Mouse (Mus musculus) CH12F3 (cell line): ENCODE data around the gene Gpn3.

ENCODE experiments used
- in situ Hi-C: fragments of 300-500 bp; cut with MboI; formaldehyde crosslinking; loops from 2 replicates; pipeline ENCODE4 v1.14.3; 2020; ENCODE audit warnings: low sequenced_read_pairs

Gene Gpn3

DNA sequence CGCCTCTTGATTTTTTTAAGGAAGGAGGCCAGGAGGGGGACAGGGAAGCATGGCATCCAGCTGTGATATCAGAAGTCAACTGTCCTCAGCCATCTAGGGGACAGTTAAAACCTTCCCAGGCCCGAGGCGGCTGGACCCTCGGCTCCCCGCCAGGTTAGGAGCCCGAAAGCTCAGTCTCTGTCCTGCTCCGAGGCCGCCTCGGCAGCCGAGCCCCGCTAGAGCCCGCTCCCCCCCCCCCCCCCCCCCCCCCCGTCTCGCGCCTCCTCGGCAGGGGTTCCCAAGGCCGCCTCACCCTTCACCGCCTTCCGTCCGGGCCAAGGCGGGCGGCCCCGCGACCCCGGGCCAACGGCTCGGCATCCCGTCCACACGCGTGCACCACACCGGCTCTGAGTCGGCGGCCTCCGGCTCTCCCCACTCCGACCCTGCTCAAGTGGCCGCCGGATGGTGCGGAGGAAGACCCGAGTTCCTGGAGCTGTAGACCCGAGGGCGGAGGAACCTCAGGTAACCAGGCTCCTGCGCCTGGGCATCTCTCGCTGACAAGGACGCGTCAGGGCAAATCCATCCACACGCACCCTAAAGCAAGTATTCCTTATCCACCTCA, at the start of gene Gpn3:
TSS of gene Gpn3 (plus strand) at position 286 of the 601 bp plus-strand sequence.
- in situ Hi-C loops = no loop called here

- in situ Hi-C loops = no loop called here
These were observed 48.2 kb upstream of the Gpn3 start for GRCm38 (mm10) chr5:122323523-122323922.

DNA sequence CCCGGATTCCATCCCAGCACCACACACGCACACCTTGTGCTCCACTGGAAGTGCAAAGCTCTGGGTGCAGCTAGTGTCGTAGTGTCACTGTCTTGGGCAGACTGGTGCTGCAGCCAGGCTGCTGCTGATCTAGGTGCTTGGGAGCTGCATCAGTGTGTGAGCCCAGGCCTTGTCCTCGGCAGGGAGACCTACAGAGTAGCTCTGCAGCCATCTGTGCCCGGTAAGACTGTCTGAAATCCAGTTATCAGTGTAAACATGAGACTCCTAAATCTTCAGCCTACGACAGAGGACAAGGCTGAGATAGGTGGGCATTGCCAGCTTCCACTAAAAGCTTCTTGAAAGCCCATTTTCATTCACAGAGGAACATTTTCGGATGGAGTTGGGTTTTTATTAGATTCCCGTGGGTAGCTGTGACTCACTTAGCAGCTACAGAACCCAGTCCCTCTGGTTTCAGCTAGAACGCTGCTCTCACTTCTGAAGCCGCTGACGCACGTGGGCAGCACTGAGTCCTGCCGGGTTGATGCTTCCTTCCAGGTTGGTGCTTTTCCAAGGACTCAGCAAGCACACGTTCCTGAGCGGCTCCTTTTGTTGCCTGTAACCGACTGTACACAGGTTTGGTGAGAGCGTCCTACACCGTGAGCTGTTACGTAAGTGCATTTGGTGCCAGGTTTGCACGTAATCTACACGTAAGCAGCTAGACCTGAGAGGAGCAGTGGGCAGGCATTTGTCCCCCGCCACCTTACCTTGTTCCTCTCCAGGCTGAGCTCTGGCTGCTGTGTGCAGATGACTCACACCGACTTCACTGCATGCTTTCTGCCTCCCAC, 46.9 kb upstream of the Gpn3 start:
- in situ Hi-C loops = no loop called here

DNA sequence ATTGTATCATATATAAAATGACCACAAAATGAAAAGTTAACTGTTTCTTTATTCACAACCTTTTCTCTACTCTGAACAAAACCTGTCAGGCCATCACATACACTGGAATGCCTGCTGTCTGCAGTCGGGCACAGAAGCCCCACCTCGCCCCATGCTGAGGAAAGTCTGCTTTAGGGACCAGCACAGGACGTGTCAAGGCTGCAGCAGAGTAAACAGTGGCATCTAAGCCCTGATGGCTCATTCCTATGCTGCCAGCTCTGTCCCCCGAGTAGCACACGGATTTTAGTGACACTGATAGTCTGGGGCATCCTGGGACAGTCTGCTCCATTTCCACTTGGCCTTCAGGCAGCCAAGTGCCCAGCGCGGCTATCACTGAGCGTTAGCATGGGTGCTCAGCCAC, 46.2 kb upstream of the Gpn3 start:
- in situ Hi-C loops = no loop called here

DNA sequence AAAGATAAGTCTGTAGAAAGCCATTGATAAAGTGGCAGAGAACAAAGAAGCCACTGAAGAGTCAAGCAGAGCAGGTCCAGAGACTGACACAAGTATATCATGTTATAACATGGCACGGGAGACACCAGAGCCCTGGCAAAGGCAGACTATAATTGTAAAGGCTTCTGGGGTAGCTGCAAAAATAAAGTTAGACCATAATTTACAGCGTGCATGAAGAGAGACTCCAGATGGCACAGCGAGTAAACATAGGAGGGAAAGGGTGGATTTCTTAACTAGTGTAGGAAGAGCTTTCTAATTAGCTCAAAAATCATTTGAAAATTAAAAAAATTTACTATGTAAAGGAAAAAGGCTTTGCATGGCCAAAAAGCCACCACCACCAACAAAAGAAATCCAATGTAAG, 44.4 kb upstream of the Gpn3 start:
- in situ Hi-C loops = no loop called here

DNA sequence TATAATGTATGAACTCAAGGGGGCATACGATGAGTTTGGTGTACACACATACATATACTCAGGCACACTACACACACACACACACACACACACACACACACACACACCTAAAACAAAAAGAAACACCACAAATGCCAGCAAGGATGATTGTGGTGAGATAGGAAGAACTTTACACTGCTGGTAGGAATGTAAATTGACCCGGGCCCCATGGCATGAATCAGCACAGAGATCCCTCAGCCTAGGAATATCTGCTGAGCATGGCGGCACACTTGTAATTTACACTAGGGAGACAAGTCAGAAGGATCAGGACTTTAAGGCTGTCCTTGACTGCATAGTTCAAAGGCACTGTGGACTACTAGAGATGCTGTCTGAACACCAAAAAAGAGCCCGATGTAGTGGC, 41.4 kb upstream of the Gpn3 start:
- in situ Hi-C loops = no loop called here

DNA sequence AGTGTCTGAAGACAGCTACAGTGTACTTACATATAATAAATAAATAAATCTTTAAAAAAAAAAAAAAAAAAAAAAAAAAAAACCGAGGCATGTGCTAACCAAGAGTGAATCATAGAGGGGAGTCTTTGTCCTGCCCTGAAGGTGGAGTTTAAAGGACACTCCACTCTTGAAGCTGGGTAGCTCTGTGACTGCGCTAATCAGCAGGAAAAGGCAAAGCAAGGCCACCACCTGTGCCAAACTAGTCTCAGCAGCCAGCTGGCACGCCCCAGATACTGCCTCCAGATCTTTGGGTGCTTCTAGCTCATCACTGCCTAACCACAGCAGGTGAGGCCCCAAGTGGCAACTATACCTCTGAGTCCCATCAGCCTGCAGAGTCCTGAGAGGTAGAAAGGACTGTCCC, 37.0 kb upstream of the Gpn3 start:
- in situ Hi-C loops = no loop called here

- in situ Hi-C loops = no loop called here
These were observed 35.0 kb upstream of the Gpn3 start for GRCm38 (mm10) chr5:122336554-122337294.

DNA sequence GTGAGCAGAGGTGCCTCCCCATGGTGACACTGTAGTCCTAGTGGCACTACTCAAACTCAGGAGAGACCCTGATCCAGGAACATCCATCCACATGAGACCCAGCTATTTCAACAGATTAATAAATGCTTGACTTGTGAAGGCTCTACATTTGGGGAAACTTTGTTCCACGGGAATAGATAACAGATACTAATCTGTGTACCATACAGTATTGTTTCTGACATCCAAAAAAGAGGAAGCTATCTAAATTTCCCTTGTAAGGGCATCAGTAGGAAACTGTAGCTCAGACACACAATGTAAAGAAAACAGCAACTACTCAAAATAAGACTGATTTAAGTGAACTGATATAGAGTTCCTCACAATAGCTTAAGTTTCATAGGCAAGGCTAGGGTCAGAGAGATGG, 28.8 kb upstream of the Gpn3 start:
- in situ Hi-C loops = no loop called here

- in situ Hi-C loops = no loop called here
These were observed 27.9 kb upstream of the Gpn3 start for GRCm38 (mm10) chr5:122343768-122344167.

DNA sequence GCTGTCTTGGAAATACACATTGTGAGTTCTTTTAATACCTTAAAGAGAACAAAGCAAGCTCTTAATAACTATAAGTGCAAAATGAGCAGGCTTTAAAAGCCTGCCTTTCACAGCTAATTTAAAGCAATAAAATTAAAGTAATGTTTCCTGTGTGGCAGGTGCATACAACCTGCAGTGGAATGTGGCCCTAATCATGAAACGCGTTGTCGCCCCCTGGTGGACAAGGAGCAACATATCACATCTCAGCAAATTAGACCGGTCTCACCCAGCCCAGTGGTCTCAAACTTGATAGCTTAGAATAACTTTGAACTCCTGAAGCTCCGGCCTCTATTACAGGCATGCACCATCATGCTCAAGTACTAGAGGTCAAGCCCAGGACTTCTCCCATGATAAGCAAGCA, 27.4 kb upstream of the Gpn3 start:
- in situ Hi-C loops = no loop called here

DNA sequence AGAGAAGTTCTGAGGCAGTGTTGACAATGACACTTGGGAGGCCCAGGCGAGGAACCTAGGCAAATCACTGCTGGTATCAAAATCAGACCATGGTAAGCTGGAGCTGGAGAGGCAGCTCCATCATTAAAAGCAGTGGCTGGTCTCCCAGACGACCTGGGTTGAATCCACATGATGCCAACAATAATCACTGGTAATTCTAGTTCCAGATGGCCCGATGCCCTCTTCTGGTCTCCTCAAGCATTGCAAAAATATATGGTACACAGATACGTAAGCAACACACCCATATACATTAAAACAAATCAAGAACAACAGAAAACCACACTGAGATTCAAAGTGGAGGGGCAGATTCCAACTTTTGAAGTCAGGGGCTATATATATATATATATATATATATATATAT, 25.9 kb upstream of the Gpn3 start:
- in situ Hi-C loops = no loop called here

GRCm38 (mm10) chr5:122353807-122354491, 17.7 kb upstream of the Gpn3 start, which contains the start of the genes Rad9b and Vps29:
Gene Rad9b, minus strand, starts transcription at chr5:122354233.
Gene Vps29, plus strand, starts transcription at chr5:122354369.
- in situ Hi-C loops = no loop called here

GRCm38 (mm10) chr5:122354492-122355067, 17.1 kb upstream of the Gpn3 start:
- in situ Hi-C loops = no loop called here

DNA sequence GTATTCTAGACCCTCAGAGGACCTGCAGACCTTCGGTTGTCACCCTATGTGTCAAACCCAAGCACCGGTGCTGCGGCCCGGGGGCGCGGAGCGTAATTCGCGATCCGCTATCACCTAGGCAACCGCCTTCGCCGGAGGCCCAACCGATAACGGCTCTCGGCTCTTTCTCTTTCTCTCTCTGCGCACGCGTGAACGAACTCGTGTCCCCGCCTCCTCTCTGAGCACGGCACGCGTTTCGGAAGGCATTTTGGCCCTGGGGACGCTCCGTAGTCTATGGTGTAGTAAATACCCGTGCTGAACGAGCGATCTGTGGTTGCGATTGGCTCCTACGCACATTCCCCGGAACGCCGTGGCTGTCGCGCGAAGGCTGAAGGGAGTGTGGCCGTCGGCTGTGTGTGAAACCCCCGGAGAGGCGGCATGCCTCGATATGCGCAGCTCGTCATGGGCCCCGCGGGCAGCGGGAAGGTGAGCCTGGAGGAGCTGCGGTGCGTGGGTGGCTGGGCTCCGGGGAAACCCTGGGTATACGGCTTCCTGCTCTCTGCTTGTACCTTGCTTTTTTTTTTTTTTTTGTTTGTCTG, 605 bp downstream of the Gpn3 start, which contains the start of gene Fam216a:
TSS of gene Fam216a (minus strand) at position 173 of the 578 bp plus-strand sequence.
- in situ Hi-C loops = no loop called here

- in situ Hi-C loops = no loop called here
These were observed 1.2 kb downstream of the Gpn3 start for GRCm38 (mm10) chr5:122372878-122373277.

- in situ Hi-C loops = no loop called here
These were observed 5.6 kb downstream of the Gpn3 start for GRCm38 (mm10) chr5:122377101-122377833.

GRCm38 (mm10) chr5:122378171-122378570, 6.5 kb downstream of the Gpn3 start:
- in situ Hi-C loops = no loop called here

DNA sequence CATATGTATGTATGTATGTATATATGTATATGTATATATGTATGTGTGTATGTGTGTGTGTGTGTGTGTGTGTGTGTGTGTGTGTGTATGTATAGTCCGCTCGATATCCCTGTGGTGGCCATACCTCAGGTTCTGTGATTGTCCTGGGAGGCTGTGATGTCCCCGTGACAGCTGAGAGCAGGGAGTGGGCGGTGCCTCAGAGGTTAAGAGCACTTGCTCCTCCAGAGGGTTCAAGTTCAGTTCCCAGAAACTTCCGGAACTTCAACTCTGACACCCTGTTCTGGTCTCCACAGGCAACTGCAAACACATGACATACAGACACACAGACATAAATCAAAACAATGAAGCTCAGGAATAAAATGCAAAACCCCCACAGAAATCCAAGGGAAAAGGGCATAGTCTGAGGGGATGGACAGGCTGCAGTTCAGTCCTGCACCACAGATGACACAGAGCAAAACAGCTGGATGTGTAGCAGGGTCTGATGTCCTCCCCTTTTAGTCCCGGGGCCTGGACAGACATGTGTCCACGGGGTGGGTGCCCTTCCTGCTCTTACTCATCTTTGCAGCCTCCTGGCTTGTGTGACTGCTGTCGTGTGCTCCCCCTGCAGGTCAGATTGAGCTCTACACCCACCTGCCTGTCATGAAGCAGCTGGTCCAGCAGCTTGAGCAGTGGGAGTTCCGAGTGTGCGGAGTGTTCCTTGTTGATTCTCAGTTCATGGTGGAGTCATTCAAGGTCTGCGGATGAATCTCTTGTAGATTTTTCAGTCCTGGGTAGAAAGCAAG, 7.9 kb downstream of the Gpn3 start:
- in situ Hi-C loops = no loop called here
